Mouse (Mus musculus): ENCODE data around the gene Pacrg. TPM values are rescaled to one million over a fixed set of nuclear protein-coding genes. Genes with fewer than 3 reads are reported as not detected.

The Pacrg gene
- polyA plus RNA-seq, 1 experiment = 0.33 TPM

GRCm38 (mm10) chr17:10507466-10507865 lies 332.6 kb downstream of the Pacrg start:
- no peak for DNase-seq (ENCODE audit: low read depth, low spot score)
- 64% methylated on average over 10 of the region's 10 CpGs for WGBS

- no peak for DNase-seq (ENCODE audit: low read depth, low spot score)
- WGBS = 85% methylated on average over 3 of the region's 3 CpGs
Observed at GRCm38 (mm10) chr17:10506896-10507295, 333.2 kb downstream of the Pacrg start.

- no peak for DNase-seq (ENCODE audit: low read depth, low spot score)
- 78% methylated on average over 2 of the region's 2 CpGs for WGBS
Observed at GRCm38 (mm10) chr17:10501439-10501838, 338.7 kb downstream of the Pacrg start.

GRCm38 (mm10) chr17:10500795-10501432 lies 339.2 kb downstream of the Pacrg start:
- DNase-seq (ENCODE audit: low read depth, low spot score) = no peak
- 62% methylated on average over 12 of the region's 12 CpGs for WGBS

- 76% methylated on average over 6 of the region's 6 CpGs for WGBS
- DNase-seq (ENCODE audit: low read depth, low spot score) = no peak
Observed at GRCm38 (mm10) chr17:10498935-10499655, 341.0 kb downstream of the Pacrg start.

- no peak for DNase-seq (ENCODE audit: low read depth, low spot score)
- 43% methylated on average over 4 of the region's 4 CpGs for WGBS
Observed at GRCm38 (mm10) chr17:10497781-10498420, 342.2 kb downstream of the Pacrg start.

GRCm38 (mm10) chr17:10496066-10496465 lies 344.0 kb downstream of the Pacrg start:
- no peak for DNase-seq (ENCODE audit: low read depth, low spot score)
- WGBS = 74% methylated on average over 8 of the region's 8 CpGs

GRCm38 (mm10) chr17:10495588-10495987 lies 344.5 kb downstream of the Pacrg start:
- WGBS = 61% methylated on average over 8 of the region's 8 CpGs
- DNase-seq (ENCODE audit: low read depth, low spot score) = no peak

- no peak for DNase-seq (ENCODE audit: low read depth, low spot score)
- 44% methylated on average over 3 of the region's 3 CpGs for WGBS
Observed at GRCm38 (mm10) chr17:10493124-10493523, 347.0 kb downstream of the Pacrg start.

GRCm38 (mm10) chr17:10490374-10491169 lies 349.5 kb downstream of the Pacrg start:
- 41% methylated on average over 8 of the region's 8 CpGs for WGBS
- DNase-seq (ENCODE audit: low read depth, low spot score) = no peak

GRCm38 (mm10) chr17:10488873-10489272 lies 351.2 kb downstream of the Pacrg start:
- no peak for DNase-seq (ENCODE audit: low read depth, low spot score)
- WGBS = 76% methylated on average over 2 of the region's 2 CpGs

GRCm38 (mm10) chr17:10483945-10484546 lies 356.1 kb downstream of the Pacrg start:
- WGBS = 75% methylated on average over 6 of the region's 6 CpGs
- no peak for DNase-seq (ENCODE audit: low read depth, low spot score)

- DNase-seq (ENCODE audit: low read depth, low spot score) = no peak
- WGBS = 84% methylated on average over 1 of the region's 1 CpGs
Observed at GRCm38 (mm10) chr17:10481081-10481480, 359.0 kb downstream of the Pacrg start.

- WGBS = 60% methylated on average over 17 of the region's 17 CpGs
- DNase-seq (ENCODE audit: low read depth, low spot score) = no peak
Observed at GRCm38 (mm10) chr17:10479020-10479707, 360.9 kb downstream of the Pacrg start.

- no peak for DNase-seq (ENCODE audit: low read depth, low spot score)
- WGBS = 56% methylated on average over 3 of the region's 3 CpGs
Observed at GRCm38 (mm10) chr17:10478377-10478776, 361.7 kb downstream of the Pacrg start.

- whole genome bisulfite sequencing = 60% methylated on average over 7 of the region's 7 CpGs
- no peak for DNase-seq (ENCODE audit: low read depth, low spot score)
Observed at GRCm38 (mm10) chr17:10476807-10477206, 363.3 kb downstream of the Pacrg start.

- DNase-seq (ENCODE audit: low read depth, low spot score) = no peak
- WGBS = 90% methylated on average over 6 of the region's 6 CpGs
Observed at GRCm38 (mm10) chr17:10474972-10475371, 365.1 kb downstream of the Pacrg start.

GRCm38 (mm10) chr17:10473826-10474384 lies 366.2 kb downstream of the Pacrg start:
- DNase-seq (ENCODE audit: low read depth, low spot score) = no peak
- WGBS = 48% methylated on average over 7 of the region's 7 CpGs

- WGBS = 75% methylated on average over 6 of the region's 6 CpGs
- no peak for DNase-seq (ENCODE audit: low read depth, low spot score)
Observed at GRCm38 (mm10) chr17:10473175-10473574, 366.9 kb downstream of the Pacrg start.
